Mouse (Mus musculus) right cerebral cortex, postnatal 14 days (tissue): Measurements from ENCODE around the gene Il1r1.
A peak's percentile ranks its signal among the peaks of the same experiment; 100 is the strongest.

ENCODE experiments used
- DNase-seq: peaks from one replicate; pipeline ENCODE4 v3.0.0; 2022

The Il1r1 gene

DNA sequence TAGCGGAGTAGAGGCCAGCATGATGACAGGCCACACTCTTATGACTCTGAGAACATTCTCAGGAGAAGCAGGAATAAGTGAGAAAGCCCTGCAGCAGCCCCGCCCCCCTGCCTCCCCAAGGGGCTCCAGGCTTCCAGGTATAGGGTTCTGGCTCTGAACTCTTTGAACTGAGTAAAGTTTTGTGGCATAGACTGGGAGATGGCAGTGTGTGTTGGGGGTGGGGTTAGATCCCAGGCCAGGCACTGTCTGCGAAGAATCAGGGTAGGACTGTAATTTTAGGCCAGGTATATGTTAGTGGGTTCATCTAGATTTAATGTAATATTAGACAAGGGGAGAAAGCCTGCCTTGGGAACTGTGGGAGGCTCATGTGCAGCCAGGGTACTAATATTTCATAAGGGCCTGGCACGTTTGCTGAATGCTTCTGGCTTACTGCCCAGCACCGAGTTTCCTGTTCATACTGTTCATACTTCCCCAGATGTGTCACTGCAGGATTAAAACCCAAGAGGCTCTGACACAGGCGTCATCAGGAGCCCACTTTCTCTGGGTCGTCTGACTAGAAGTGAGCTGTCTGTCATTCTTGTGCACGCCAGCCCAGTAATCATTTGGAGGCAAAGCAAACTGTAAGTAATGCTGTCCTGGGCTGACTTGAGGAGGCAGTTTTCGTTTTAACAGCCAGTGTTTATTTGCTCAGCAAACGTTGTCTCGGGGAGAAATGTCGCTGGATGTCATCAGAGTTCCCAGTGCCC is at the start of gene Il1r1:
Gene Il1r1 (plus strand): TSS at position 542 of the 746 bp plus-strand sequence.
- DNase-seq, result peak; percentile 28

DNA sequence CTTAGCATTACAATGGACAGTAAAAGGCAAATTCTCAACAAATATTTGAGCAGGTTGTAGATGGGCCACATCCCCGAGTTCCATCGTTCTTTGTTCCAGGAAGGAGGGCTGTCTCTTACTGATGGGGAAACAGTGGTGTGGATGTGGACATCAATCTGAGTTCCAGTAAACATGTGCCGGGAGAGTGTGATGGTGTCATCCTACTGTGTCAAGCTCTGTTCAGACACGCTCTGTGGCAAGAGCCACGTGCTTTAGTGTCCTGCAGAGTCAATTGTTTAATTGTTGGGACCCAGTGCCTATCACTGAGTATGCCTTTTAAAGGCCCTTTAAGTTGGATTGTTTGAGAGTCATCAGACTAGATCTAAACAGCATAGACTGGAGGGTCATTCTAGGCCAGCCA is 49.8 kb upstream of the Il1r1 start:
- DNase-seq, result no peak

DNA sequence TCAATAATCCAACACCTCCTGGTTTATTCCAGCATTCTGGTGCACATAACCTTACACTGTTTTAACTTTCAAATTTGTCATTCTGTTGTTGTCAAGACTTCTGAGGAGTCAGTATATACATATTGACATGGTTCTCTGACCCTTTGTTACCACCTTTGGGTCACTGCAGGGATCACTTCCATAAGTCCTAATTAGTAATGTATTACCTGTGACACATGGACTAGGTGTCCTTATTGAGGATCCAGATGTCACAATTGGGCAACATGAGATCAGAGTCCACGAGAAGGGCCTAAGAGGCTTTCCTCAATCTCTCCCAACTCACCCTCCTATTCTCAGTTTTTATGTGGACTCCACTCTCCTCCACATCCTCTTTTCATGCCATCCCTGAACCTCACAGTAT is 49.1 kb upstream of the Il1r1 start:
- no peak for DNase-seq

DNA sequence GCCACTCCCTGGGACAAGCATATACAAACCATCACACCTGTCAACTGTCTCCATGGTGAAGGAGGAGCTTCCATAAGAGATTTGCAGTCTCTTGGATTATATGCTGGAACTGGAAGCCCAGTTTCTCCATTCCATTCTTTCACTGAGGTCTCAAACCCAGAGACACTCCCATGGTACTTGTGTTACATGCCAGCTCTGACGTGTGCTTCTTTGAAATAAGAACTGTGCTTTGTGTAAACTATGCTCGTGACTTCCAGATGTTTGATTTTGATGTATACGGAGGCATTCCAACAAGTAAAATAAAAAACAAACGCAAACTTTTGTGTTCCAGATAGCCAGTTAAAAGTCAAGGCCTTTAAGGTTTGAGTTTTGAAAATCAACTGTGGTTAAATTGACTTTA is 45.8 kb upstream of the Il1r1 start:
- no peak for DNase-seq

DNA sequence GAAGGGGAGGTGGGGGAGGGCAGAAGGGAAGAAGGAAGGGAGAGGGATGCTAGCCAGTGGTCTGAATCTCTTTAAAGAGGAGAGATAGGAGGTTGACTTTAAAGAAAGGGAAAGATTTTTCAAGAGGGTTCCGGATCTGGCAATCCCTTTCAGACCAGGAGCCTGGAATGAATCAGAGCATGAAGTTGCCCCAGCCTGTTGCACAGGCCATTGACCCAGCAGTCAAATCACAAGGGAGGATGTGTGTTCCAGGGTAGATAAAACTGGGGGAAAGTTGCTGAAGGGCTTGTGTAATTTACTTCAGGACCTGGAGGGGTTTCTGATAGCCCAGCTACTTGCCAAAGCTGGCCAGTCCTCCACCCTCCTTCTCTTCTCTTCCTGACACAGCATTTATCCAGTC is 45.4 kb upstream of the Il1r1 start:
- no peak for DNase-seq

DNA sequence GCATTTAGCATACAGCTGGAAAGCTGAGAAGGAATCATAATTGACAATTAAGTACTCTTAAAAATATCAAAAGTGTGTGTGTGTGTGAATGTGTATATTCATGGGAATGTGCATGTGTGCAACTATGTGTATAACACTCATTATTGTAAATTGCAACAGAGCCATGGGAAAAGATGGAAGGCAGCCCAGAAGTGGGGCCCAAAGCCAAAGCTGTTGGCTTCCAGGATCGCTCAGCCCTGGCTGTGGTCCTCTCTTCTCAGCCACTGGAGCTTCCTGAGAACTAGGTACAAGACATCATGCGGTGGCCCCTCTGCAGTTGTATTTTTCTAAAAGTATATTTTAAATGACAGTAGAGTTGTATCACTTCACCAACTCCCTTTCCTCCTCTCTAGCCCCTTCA is 44.0 kb upstream of the Il1r1 start:
- DNase-seq, result no peak

DNA sequence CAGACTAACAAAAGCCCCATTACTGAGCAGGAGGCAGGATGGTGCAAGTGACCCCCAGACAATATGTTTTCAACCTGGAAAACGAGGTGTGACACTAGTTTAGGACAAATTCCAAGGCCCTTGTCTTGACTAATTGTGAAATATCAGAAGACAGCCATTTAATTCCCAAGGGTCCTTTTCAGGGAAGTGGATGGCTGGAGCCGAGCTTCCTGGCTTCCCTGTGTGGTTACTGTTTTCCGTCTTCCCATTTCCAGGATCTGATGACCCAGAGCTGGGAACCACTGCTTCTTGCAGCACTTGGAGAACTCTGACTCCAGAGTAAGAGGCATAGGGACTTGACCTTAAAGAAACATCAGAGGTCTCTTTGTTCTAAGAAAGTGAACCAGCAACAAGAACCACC is 43.2 kb upstream of the Il1r1 start:
- no peak for DNase-seq

DNA sequence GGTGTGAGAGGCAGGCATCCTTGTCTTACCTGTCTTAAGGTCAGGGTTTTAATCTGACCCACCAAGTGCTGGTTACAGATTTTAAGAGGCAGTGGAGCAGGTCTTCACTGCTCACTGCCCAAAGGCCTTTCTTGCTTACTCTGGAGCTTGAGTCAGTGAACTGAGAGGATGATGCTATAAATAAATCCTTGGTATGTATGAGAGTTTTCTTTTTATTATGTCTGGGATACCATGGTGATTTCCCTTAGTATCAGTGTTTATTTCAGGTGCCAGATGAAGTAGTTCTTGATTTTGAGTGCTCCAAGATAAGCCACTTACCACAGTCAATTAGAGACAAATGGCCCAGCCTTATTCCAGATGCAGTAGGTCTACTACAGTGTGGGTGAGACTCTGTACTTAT is 41.5 kb upstream of the Il1r1 start:
- DNase-seq, result no peak

DNA sequence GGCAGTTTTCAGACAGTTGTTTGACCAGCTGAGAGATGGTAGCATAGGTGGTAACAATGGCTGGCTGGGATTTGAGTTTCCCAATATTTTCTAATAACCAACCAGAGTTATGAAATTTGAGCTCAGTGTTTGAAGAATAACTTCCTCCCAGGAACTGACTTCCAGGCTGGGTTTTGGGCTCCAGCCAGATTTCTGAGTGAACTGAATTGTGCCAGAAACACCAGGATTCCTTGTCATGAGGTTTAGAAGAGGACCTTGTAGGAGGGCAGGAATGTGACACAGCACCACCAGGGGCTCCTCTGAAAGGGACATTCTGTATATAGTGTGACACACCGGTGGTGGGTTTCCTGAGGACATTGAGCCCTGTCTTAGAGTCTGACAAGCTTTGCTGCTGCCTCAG is 36.9 kb upstream of the Il1r1 start:
- peak; percentile 12 for DNase-seq

DNA sequence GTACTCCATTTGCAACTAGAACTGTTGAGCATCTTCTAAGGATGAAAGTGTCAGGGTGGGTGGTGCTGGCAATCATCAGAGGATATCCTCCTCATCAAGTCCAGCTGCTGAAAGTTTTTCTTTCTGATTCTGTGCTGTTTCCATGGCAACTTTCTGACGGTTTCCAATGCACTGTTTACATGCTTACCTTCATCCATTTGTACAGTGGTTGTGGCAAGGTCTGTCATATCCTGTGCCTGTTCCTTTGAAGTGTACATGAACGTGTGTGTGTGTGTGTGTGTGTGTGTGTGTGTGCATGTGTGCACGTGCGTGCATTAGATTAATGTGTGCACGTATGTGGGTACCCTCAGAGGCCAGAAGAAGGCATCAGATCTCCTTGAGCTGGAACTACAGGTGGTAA is 34.9 kb upstream of the Il1r1 start:
- no peak for DNase-seq

DNA sequence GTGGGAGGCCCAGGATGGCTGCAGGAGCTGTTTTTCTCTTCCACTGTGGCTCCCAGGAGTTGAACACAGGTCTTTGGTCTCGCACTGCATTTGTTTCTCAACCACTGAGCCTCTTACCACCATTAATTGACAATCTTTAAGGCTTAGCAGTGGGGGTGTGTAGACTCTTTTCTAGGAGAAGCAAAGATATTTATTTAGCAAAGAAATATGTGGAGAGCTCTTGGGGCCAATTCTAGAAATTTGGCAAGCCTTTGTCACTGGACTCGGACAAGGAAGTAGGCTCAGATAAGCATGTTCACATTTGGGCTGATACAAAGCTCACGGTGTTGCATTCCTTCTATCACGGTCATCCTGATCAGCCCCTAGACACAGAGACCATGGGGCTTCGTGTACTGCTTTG is 34.0 kb upstream of the Il1r1 start:
- DNase-seq, result no peak

DNA sequence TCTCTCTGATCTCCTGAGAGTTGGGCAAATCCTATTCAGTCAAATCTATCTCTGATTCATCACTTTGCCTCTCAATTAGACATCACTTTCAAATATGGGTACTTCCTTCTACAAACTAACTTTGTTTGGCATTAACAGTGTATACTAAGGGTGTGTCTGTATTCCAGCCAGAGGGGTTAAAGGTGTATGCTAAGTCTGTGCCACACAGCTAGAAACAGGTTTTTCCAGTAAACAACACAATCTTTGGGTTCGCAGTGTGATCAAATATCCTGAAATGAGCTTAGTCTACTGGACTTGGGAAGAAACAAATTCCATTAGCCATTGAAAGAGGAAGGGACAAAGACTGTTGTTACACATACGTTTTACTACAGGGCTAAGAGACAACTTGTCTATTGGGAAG is 30.6 kb upstream of the Il1r1 start:
- DNase-seq, result no peak

DNA sequence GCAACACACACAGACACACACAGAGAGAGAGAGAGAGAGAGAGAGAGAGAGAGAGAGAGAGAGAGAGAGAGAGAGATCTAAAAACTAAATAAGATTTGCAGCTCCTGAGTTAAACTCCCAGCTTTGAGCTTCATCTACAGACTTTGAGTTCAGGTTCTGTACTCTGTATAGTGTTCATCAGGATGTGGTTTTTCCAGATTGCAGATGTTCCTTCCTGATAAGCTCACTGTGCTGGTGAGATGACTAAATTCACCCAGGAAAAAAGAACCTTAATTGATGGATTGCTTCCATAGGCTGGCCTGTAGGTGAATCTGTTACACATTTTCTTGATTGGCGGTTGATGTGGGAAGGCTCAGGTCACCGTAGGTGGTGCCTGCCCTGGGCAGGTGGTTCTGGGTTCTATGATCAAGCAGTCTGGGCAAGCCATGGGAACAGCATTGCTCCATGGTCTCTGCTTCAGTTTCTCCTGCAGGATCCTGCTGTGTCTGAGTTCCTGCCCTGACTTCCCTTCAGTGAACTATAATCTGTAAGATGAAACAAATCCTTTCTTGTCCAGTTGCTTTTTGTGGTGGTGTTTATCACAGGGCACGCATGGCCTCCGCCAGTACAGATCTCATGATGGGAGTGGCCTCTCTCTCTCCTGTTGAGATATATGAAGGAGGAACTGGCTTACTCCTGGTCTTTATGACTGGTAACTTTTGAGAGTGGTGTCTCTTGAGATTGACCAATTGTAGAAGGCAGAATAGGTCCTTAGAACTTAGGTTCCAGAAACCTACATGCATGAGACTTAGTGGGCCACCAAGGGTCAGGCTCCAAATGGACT is 11.3 kb upstream of the Il1r1 start:
- DNase-seq, result no peak

DNA sequence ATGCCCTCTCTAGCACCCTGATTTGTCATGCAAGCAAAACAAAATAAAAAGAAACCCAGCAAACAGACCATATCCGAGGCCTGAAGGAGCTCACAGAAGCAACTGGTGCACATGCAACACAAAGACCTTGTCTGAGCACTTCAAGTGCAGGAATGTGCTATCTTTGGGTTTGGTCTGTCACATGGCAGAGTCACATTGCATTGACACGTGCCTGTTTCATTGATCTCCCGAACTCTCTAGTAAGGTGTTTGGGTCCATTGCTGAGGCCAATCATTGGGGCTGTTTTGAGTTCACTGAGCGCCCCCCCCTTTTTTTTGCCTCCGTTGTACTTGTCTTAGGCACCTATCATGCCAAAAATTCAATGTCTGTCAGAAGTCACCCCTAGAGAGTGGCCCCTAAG is 7.4 kb upstream of the Il1r1 start:
- no peak for DNase-seq

DNA sequence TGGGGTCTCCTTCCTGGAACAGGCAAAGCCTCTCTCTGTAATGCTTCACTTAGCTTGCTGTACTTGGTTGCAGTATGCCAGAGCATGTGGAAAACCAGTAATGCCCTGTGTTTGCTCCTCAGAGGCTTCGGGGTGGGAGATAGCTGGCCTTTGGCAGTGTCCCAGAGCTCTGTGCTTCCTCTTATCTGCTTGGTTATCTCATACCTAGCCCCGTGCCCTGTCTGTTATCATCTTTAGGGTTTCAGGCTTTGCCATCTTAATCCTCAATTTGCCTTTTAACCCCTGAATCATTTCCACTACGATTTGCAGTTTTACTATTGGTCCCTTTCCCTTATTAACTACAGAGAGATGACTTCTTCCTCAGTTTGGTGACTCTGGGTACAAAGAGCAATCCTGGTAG is 6.3 kb upstream of the Il1r1 start:
- no peak for DNase-seq

DNA sequence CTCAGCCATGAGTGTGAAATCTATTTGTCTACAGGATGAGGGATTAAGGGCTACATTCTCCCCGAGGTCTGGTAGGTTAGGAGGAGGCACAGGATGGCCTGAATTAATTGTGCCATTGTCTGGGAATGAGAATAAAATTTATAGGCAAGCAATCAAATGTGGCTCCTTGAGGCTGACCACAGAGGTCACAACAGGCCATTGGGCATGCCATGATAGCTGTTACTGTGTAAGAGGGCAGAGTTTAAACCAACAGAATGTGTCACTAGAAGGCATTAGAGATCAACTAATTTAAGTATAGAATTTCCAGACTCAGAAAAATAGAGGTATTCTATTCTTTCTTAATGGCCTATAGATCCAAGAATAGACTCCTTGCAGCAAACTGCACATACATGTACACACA is 4.3 kb upstream of the Il1r1 start:
- DNase-seq, result no peak

DNA sequence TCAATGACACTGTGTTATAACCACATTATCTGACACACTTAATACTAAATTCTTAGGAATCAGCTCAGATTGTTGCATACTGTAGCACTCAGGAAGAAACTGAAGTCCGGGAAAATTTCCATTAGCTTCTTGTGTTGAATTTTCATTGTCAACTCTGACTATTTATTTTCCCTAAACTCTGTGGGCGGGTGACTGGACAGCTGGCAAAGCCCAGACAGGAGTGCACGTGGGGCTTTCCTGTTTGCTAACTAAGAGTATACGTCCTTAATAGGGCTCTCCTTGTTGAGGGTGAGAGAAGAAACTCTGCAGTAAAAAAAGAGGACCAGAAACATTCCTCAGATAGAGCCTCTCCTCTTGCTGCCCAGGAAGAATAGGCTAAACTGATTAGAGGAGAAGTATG is 3.0 kb upstream of the Il1r1 start:
- no peak for DNase-seq

DNA sequence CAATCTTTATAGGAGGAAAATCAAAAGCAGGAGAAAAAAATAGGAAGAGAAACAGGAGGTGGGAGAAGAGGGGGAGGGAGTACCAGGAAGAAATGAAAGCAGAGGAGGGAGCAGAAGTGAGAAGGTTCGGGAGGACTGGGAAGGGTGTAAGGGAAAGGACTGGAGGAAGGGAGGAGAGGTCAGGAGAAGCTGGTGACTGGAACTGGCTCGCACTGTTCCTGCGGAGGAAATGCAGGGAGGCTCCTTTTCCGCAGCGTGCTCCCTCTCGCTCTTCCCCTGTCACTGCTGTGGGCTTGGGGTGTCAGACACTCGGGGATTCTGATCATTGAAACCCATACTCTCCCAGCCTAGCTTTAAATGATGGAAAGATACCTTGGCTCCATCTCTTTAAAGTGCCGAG is 2.2 kb upstream of the Il1r1 start:
- no peak for DNase-seq

DNA sequence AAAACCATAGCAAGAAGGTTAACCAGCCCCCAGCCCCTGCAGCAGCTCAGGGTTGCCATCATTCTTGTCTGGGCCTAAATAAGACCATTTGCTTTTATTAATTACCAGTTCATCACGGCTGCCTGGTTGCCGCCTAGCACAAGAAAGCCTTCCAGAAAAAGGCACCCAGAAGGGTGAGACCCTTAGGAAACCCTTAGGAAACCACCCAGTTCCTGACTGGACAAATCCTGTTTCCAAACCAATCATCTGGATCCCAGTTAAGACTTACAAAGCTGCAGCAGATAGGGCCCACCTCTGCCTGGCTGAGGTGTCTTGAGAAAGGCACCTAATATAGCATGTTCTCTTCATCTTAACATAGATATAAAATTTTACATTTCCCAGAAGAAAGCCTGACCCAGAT is 1.3 kb upstream of the Il1r1 start:
- no peak for DNase-seq

DNA sequence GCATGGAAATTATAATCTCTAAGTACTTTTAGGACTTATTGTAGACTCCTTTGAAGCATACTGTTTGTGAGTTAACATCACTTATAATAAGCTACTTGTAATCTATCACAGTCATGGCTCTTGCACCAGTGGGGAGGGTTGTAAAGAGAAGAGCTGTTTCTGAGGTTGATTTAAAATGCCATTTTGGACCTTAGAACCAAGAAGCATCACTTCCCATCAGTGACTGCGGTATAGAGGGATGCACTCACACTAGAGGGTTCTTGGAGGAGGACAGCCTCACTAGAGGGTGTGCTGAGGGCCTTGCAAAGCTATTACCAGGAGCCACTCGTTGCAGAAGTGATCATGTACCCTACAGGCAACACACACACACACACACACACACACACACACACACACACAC is 700 bp downstream of the Il1r1 start:
- DNase-seq, result no peak

DNA sequence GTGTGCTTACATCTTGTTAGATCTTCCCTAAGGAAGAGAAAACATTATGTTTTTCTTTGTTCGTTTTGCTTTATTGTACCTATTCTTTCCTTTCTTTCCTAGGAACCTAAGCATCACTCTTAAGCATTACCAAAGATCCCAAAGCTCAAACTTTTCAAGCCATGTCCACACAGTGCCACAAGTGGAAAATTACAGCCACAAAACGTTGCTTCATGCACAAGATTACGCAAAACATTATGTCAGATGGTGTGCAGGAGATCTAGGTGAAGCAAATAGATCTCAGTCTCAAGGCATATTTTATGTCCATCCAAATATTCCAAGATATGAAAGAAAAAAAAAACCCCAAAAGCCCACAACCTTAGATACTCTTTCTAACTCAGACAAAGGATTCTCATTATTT is 4.2 kb downstream of the Il1r1 start:
- DNase-seq, result no peak

DNA sequence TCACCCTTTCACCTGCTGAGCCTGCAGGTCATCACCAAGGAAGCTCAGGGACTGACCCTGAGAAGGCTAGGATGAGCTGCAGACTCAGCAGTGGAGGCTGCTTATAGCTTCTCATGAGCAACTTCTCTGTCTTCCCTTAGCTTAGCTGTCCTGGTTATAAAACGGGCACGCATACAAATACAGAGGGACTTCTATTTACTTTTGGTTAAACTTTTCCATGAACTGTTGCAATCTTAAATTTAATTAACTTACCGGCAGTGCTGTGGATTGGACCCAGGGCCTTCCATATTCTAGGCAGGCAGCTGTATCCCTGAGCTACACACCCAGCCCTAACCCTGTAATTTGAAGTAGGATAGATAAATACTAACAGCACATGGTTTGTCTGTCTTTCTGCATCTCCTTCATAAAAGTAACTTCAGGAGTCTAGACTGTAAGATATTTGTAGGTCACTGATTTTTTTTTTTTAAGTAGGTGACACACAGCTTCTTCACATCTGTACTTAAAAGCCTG is 4.9 kb downstream of the Il1r1 start:
- DNase-seq, result no peak

DNA sequence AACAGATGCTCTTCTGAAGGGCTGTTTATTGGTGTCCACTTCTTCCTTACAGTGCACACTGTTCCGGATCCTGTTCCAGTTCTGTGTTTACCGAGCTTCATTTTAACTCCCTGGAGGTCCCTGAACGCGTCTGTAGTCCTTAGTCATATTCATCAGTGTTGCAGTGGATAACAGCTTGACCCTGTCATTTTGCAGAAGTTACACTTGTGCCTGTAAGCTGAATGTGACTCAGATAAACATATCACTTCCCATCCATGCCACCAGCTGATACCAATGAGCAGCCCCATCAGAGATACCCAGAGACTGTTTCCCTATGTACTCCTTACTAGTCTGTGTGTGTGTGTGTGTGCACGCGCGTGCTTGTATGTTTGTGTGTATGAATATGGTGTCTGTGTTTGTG is 5.5 kb downstream of the Il1r1 start:
- no peak for DNase-seq

DNA sequence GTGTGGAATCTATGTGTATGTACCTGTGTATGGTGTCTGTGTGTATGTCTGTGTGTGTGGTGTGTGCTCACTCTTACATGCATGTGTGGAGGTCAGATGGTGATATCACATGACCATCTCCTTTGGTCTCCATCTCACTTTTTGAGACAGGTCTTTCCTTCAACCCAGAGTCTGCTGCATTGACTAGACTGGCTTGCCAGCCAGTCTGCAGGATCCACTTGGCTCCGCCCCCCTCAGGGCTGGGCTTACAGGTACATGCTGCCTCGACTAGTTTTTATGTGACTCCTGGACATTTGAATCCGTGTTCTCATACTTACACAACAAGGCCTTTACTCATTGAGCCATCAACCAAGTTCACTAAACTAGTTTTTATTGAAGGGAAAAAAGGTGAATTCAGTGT is 6.2 kb downstream of the Il1r1 start:
- DNase-seq, result no peak

DNA sequence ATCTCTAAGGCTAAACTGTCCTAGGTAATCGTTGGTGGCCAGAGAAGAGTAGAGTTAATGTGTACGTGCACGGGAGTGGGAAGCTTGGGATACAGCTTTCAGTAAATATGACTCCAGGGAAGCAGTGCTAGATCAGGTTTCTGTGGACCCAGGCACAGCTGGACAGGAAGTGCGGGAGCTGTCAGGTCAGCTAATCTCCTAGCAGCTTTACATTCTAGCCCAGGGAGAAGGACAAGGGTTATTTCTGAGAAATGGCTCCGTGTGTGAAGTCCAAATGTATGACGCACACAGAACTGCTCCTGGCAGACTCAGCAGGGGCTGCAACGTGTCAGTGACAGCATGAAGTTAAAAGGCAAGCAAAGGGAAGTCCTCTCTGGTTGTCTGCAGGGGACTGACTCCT is 8.3 kb downstream of the Il1r1 start:
- no peak for DNase-seq
